Mouse (Mus musculus) lung, postnatal 25 days (tissue): ENCODE results near the gene Wfikkn1.
"Not testable (repeated sequence)": the region's sequence is repeated elsewhere in the genome, so short reads cannot be mapped to it uniquely, and the experiment has no call there.

ENCODE experiments used
- DNase-seq: peaks from one replicate; pipeline ENCODE4 v3.0.0; 2022; ENCODE audit warnings: low spot score

The Wfikkn1 gene

GRCm38 (mm10) chr17:25885636-25886035 is 5.0 kb upstream of the Wfikkn1 start:
- DNase-seq, result no peak

- DNase-seq, result no peak
Measured at GRCm38 (mm10) chr17:25883824-25884223, 3.2 kb upstream of the Wfikkn1 start.

GRCm38 (mm10) chr17:25883268-25883667 is 2.6 kb upstream of the Wfikkn1 start:
- DNase-seq, result no peak

- no peak for DNase-seq
Measured at GRCm38 (mm10) chr17:25882306-25882705, 1.6 kb upstream of the Wfikkn1 start.

- DNase-seq, result no peak
Measured at GRCm38 (mm10) chr17:25881691-25882090, 1.0 kb upstream of the Wfikkn1 start.

- DNase-seq, result no peak
Measured at GRCm38 (mm10) chr17:25880913-25881641, 419 bp upstream of the Wfikkn1 start.

GRCm38 (mm10) chr17:25879750-25880149 is 908 bp downstream of the Wfikkn1 start:
- DNase-seq, result no peak

GRCm38 (mm10) chr17:25879261-25879660 is 1.4 kb downstream of the Wfikkn1 start:
- DNase-seq, result no peak

- no peak for DNase-seq
Measured at GRCm38 (mm10) chr17:25878611-25879180, 2.0 kb downstream of the Wfikkn1 start.

- DNase-seq, result no peak
Measured at GRCm38 (mm10) chr17:25877741-25878610, 2.7 kb downstream of the Wfikkn1 start.

GRCm38 (mm10) chr17:25877025-25877424 is 3.6 kb downstream of the Wfikkn1 start:
- DNase-seq, result no peak

- no peak for DNase-seq
Measured at GRCm38 (mm10) chr17:25876347-25876915, 4.2 kb downstream of the Wfikkn1 start.

GRCm38 (mm10) chr17:25875171-25876136 is 5.2 kb downstream of the Wfikkn1 start:
- peak; percentile 90 for DNase-seq

GRCm38 (mm10) chr17:25874721-25875170 is 5.9 kb downstream of the Wfikkn1 start, which contains the start of gene Mettl26:
Gene Mettl26 (plus strand): TSS chr17:25875074.
- DNase-seq, result peak; percentile 94

- DNase-seq, result no peak
Measured at GRCm38 (mm10) chr17:25874148-25874720, 6.4 kb downstream of the Wfikkn1 start.

- DNase-seq, result no peak
Measured at GRCm38 (mm10) chr17:25873405-25874147, 7.1 kb downstream of the Wfikkn1 start.

- no peak for DNase-seq
Measured at GRCm38 (mm10) chr17:25872676-25873075, 8.0 kb downstream of the Wfikkn1 start.

GRCm38 (mm10) chr17:25871566-25871965 is 9.1 kb downstream of the Wfikkn1 start:
- not testable (repeated sequence) for DNase-seq

- no peak for DNase-seq
Measured at GRCm38 (mm10) chr17:25869954-25870353, 10.7 kb downstream of the Wfikkn1 start.

GRCm38 (mm10) chr17:25869498-25869897 is 11.2 kb downstream of the Wfikkn1 start:
- no peak for DNase-seq
